Mouse (Mus musculus) CD8-positive naive resting alpha-beta T cell, adult 2 months (primary cell): ENCODE measurements around the gene Parvb.

Experiments
- DNase-seq, 2 experiments: peaks; one replicate each; pipeline ENCODE4 v3.0.0; 2022; ENCODE audit warnings: low read depth in 2 of 2, low spot score in 2 of 2

Parvb gene

DNA sequence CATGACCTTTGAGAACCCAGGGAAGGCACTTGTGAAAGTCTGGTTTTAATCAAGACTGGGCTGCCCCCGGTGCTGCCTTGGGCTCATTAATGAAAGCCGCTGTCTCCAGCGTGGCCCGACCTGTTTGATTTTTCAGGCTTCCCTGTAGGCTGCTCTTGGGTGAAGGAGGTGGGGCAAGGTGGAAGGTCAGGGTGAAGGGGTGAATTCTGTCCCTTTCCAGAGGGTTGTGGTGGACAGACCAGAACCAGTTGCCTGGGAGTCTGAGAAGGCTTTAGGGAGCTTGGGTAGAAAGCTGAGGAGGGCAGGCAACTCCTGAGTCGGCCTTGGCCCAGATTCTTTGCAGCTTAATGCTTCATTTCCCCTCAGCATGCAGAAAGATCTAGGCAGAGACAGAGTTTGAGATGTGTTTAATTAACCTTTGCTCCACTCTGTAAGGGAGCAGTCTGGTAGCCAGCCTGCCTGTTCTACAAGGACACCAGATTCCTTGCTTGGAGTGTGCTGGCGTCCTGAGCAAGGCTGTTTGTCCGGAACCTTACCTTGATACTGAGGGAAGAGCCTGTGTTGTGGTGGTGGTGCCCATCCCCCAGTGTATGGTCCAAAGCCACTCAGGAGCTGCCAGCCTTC lies 15.3 kb upstream of the Parvb start:
- DNase-seq = no peak

DNA sequence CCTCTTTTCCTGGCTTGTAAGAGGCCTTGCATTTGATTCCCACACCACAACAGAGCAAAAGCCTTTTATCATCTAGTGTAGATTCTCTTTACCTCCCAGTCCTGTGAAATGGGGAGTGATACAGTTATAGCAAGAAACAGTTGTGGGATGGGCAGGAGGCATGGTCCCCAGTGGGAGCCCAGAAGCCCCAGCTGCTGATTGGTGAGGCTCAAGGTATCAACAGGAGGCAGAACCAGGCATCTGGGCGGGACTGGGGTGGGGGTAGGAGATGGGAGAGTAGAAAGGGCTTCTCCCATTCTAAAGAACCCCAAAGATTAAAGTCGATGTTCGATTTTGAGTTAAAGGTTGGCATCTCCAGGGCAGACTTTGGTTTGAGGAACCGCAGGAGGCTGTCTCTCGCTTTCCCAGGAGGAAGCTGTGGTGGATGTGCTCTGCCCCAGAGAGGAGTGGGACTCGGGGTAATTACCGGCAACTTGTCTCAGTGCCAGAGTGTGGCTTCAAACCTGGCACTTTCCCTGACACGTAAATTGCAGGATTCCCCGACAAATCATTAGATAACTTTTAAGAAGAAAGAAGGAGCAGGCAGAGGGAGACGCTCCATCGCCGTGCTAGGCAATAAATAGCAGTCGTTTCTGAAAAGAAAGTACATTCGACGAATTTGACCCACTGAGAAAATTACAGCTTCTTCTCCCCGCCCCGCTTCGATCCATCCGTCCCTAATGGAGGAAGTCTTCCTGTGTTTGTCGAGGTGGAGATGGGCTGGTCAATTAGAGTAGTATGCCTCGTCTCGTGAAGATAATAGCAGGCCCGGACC lies 13.7 kb upstream of the Parvb start:
- no peak for DNase-seq

DNA sequence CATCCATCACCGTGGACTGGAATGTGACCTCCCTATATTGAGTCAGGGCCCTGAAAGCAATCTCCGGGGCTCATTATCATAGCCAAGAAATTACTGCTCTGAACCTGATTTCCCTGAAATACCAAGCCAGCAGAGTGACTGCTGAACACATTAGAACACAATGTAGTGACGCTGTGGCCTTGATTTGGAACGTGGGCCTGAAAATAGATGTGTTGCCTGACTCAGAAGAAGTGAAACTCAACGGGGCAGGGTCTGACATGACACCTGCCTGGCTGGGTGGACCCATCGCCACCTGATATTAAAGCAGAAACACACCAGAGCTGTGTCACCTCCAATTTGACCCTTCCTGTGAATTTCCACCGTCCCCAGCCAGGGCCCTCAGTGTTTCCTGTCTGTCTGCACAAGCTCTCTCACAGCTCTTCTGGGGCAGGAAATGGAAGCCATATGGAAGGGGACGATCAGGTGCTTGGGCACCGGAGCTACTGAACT lies 13.0 kb upstream of the Parvb start:
- no peak for DNase-seq

DNA sequence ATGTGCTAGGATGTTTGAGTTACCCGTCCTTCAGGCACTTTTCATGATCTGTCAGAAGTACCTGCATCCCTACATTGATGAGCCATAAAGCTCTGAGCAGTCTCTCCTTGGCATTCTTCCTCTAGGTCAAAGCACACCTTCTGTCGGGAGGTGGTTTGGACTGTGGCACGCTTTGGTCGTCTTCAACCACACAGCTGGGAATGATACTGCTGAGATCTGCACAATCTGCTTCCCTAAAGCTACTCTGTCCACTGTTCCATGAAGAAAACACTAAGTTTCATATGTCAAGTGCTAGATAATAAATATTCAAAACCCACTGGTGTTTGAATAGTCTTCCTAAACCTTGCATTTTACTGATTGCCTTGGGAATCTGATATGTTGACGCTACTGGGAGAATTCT lies 10.3 kb upstream of the Parvb start:
- DNase-seq = no peak

DNA sequence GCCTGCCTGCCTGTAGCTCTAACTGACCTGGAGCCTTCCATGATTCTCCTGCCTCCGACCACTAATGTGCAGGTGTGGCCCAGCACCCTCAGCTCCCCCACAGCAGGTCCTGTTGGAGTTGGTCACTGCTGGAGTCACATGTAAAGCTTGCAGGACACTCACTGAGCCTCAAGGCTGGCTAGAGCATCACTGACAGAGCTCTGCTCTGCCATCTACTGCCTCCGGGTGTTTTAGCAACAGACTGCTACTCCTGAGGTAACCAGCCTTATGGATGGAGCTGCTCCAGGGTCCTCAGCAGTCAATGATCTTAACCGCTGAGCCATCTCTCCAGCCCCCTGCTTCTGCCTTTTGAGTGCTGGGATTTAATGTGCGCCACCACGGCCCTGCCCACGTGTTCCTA lies 8.4 kb upstream of the Parvb start:
- DNase-seq = no peak

DNA sequence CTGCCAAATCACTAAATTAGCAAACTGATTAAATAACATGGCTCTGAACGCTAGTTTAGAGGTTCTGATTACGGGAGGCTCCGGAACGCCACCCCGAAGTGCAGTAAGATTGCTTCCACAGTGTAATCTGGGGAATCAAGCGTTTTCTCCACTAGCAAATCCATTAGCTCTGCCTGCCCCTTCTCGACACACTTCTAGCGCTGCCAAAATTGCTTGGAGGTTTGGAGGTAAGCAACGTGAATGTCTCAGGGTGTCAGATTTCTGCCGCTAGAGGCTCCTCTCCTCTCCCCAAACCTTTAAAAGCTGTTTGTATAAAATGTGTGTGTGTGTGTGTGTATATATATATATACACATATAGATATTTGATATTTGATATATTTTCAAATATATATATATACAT lies 7.1 kb upstream of the Parvb start:
- no peak for DNase-seq

DNA sequence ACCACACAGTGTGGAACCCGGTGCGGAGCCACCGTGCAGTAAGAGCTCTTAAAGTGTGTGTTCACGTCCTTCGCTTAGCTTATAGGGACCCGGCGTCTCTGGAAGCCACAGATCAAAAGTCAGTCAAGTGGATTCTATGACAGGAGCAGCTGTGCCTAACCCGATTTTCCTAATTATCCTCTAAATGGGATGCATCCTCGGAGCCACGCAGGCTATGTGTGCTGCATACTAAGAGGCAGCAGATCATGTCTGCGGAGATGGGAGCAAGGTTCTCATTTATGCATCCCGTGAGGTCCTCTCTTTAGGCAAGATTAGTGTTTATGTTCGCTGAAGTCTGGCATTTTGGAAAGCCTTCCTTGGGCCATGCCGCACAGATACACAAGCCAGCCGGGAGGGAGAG lies 4.9 kb upstream of the Parvb start:
- no peak for DNase-seq

DNA sequence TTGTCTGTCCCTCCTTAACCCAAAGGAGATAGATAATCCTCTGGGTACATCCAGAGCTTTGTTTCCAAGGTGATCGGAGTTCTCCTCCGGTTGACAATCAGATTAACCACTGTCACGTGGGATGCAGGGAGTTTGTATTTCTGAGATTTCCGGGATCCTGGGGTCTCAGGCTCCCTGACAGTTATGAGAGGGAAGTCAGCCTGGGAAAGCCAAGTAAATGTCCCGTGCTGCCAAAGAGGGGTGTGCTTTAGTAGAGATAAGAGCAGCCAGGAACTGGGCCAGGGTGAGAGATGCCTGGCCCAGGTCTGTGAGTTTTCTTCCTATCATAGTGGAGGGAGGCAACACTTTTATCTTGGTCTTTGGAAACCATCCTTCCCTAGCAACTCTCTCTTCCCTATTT lies 1.2 kb upstream of the Parvb start:
- no peak for DNase-seq

DNA sequence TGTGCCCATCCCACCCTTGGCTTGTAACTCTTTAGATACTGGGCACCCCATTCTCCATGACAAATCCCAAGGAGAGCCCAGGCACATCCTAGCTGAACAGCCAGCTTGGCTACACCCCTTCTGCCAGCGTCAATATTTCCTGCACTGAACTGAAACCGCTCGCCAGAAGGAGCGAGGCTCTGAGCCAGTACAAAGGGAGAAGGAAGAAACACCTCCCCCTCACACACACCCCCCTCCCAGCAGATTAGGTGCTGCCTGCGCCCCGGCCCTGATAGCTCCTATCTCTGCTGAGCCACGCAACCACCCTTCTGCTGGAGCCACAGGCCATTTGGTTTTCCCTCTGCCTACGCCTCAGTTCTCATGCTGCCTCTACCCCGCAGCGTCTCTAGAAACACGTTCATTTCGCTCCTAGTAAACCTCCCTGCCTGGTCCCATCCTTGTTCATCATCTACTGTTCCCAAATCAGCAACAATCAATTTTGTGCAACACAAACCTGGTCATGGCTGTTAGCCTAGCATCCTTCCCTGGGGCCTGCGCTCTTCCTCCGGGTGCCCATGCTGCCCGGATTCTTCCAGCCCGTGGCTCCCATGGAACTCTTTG lies 630 bp upstream of the Parvb start:
- no peak for DNase-seq

DNA sequence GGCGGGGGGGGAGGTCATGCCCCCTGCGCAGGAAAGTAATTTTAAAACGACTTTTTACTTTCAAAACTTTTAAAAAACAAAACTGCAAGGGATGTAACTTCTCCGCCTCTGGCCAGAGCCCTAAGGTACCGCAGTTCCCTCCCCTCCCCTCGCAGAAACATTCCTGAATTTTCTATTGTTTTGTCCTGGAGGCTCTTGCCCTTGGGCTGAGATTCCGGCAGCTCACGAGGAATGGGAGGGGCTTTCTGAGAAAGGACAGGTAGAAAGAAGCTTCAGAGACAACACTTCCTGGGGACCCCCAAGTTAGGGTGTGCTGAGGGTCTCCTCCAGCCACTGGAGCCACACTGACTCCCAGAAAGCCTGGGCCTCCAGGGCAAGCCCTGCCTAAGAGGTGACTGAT lies 766 bp downstream of the Parvb start:
- DNase-seq = no peak

DNA sequence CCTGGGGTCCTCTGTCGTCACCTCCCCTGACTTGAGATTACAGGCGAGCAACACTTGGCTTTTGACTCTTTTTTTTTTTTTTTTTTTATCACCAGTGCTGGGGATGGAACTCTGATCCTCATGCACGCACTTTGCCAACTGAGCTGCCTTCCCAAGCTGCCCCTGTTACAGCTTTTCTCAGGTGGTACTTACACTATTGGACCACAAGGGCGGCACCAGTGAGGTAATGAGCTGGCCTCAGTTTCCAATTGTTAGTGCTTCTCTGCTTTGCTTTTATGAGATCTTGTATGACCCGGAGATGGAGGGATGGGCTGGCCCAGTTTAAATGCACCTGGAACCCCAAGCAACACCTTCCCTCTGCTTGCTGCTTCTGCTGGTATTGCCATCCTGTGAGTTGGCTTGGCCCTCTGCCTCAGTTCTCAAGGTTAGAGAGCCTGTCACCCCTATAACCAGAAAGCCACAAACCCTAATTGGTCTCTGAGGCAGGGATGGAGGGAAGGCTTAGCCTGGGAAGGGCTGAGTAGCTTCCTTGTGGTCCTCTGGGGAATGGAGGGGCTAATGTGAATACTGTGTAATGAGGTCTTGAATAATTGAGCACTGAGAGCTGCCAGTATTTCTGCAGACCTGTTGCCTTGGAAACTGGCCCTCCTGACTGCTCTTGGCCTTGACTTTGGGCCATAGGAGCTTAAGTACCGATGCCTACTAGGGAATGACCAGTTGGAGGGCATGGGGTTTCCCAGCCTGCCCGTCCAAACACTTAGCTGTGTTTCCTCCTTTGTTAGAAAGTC lies 3.1 kb downstream of the Parvb start:
- DNase-seq = no peak

DNA sequence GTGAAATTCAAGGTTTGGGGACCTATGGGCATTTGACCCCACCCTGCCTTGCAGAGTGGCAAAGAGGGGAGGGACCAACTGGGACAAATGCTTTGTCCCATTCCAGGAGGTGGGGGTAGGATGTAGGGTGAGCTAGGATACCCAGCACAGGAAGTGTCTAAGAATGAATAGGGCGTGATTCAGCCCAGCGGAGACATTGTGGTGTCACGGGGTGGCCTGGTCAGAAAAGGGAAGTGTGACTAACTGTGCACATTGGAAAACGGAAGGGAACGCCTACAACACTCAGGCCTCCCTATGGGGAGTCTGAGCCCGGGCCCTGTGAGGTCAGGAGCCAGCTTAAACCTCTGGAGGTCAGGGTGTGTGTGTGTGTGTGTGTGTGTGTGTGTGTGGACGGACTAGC lies 3.8 kb downstream of the Parvb start:
- no peak for DNase-seq

DNA sequence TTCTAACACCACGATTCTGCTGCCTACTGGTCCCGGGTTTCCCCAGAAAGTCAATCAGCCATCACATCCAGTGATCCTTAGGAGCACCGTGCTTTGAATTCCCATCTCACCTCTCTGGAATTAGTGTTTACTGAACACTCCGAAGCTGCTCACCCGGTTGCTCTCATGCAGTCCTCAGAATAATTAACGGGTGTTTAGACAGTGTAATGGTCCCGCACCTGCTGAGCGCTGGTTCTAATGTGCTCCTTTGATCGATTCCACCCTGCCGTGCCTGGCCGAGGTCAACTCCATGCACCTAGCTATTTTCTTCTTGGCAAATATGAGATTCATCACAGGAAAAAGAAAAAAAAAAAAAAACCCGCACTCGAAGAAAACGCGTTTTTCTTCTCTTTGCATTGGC lies 6.7 kb downstream of the Parvb start:
- no peak for DNase-seq

DNA sequence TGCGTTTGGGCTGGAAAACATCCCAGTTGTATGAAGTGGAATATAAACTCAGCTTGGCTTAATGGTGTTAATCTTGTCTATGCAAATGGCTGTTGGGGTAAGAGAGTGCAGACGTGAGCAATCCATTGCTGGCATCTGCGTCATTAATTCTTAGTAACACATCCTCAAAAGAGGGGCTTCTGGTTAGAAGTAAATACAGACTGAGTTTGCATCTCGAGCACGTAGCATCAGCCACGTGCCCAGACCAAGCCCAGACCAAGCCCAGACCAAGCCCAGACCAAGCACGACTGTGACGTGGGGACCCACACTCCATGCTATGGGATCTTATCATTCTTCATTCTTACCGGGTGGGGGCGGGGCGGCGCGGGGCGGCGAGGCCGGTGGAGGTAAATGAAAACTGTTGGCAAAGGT lies 7.2 kb downstream of the Parvb start:
- no peak for DNase-seq

DNA sequence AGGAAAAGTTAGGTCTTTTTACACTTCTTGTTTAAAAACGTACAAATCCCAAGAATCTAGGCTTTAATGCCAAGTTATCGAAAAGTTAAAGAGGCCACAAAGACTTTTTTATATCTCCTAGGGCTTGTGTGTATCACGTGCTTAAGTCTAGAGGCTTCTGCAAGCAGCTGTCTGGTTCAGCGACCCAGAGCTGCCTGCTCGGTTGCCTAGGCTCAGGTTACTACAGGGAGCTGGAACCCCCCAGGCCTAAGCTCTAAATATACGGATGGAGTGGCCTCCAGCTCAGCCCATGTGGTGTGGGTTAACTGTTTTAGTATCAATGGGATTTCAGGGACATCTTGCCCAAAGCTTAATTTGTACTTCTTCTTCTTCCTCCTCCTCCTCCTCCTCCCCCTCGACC lies 9.7 kb downstream of the Parvb start:
- DNase-seq = no peak

DNA sequence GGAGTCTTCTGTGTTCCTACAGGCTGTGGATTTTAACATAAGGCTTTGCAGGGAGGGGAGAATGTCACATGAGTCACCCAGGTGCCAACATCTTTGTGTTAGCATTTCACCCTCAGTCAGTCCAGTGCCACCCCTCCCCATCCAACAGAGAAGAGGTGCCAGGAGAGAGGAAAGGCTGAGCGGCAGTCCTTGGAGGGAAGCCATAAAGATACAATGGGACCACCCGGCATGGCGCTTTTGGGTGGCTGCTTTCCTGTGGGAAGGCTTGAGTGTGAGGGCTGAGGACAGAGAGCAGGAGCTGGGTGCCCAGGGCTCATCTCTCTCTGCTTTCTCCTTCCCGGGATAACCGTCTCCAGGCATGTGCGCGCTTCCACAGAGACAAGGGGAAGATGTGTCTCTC lies 13.3 kb downstream of the Parvb start:
- no peak for DNase-seq

DNA sequence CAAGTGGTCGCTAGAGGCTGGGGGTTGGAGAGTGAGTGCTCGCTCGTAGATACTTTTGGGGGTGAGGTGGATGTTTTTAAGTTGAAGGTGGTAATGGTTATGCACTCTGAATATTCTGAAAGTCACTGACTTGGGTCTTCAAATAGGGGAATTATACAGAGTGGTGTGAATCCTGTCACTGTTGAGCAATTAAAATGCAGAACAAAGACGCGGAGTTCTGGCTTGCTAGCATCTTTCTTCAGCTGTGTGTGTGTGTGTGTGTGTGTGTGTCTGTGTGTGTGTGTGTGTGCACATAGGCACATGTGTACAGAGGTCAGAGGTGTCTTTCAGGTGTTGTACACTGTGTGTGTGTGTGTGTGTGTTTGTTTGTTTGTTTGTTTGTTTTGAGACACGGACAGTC lies 14.4 kb downstream of the Parvb start:
- DNase-seq = no peak

DNA sequence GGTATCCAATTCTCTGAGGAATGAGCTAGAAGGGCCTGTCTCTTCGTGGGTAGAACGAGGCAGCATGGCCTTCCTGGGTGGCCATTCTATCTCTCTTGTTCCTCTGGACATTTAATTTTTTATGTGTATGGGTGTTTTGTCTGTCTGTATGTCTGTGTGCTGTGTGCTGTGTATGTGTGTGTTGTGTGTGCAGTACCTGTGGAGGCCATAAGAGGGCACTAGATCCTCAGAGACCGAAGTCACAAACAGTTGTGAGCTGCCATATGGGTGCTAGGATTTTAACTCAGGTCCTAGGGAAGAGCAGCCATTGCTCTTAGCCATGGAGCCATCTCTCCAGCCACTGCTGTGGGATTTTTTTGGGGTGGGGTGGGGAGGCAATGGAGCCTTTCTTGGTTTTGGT lies 15.5 kb downstream of the Parvb start:
- no peak for DNase-seq

DNA sequence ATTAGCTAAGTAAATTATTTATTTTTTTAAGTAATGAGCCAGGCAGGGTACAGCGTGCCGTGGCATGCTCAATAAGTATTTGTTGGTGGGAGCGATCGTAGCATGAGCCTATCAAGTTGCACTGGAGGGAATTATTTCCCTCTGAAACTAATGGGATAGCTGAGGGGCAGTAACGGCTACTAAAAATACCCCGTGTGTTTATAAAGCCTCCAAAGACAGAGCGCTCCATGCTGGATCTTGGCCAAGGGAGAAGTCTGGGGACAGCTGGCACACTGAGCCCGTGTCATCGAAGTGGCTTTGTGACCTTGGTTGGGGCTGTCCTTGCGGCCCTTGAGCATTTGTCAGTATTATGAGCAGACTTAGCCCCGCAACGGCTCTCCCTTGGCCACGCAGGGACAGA lies 19.4 kb downstream of the Parvb start:
- DNase-seq = no peak

DNA sequence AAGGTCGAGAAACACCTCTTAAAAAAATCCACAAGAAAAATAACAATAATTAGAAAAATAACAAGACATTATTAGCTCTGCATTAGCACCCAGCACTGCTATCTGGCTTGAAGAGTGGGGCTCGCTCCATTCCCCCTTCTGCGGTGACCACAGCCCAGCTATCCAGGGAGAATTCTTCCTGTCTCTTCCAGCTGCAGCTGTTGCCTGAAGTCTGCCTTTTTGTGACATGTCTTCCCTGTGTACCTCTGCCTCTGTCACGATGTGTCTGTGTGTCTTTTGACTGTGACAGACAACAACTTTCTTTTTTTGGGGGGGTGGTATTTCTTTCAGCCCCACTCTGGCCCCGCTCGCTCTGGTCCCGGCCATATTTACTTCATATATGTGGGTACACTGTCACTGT lies 20.8 kb downstream of the Parvb start:
- DNase-seq = no peak

DNA sequence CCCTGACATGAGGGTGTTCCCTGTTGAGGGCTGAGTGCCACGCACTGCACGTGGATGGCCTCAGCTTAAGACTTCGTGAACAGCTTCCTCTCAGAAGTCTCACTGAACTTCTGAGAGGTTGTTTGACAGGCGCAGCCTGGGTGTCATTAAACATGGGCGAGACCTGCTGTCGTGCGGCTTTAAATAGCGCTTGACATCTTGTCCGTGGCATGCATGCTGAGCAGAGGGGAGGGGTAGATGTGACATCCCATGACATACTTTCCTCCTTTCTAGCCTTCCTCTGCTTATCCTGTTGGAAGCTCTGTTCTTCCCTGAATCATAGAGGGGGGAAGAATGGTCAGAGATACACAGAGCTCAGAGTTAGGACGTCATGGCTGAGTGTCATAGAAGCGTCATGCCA lies 21.9 kb downstream of the Parvb start:
- no peak for DNase-seq

DNA sequence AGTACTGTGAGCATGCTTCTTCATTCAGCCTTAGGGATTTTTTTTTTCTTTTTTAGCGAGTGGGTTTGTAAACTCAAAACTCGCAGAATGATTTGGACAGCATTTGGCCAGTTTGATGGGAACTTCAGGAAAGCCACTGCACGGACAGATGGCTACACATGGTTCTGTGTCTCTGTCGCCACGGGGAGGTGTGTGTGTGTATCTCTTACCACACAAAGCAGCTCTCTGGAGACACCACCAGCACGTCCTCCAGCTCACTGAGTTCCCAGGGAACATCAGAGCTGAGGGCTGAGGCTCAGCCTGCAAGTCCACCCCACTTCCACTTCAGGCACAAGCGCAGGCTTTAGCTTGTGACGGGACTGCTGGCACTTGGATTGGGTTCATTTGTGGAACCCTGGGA lies 22.5 kb downstream of the Parvb start:
- no peak for DNase-seq
